Mouse (Mus musculus) heart, adult 2 months (tissue): ENCODE measurements at regions not wholly inside any gene's neighbourhood (a gene's known extent, or its start where the extent isn't known, plus 50 kb on each side); places are given as distances from the start of the nearest gene placed in this dataset.

Source experiments
- CTCF ChIP-seq: fragments of 200-600 bp; IDR thresholded peaks from 2 replicates; pipeline ENCODE4 v1.8.1; 2022; ENCODE audit warnings: antibody characterized with exemption, mild to moderate bottlenecking, moderate library complexity
- POLR2A ChIP-seq: fragments of 200-500 bp; IDR thresholded peaks from 2 replicates; pipeline ENCODE4 v1.6.1; 2011; ENCODE audit warnings: mild to moderate bottlenecking, low read depth, low read length, control low read depth; ENCODE audit not compliant: insufficient read depth

DNA sequence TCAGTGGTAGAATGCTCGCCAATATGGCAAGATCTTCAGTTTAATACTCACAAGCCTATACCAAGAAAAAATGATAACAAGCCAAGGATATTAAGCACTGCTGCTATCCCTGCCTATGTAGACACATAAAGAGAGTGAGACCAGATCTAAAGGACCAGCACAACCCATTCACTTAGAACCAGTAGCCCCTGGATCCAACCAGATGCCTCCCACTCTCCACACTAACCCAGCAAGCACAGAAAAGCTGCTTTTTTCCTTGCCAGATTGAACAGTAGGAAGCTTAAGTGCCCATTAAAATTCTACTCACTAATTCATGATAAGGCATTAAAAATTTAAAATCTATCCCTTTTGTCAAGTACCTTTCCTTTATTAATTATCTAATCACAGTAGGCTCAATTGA is 52.6 kb upstream of the Fam84a start:
- TF ChIP-seq CTCF: no peak
- TF ChIP-seq POLR2A: no peak
